Mouse (Mus musculus): ENCODE results near the gene Atad3a. TPM values are rescaled to one million over a fixed set of nuclear protein-coding genes. Genes with fewer than 3 reads are reported as not detected.

Gene Atad3a
- total and polyA plus RNA-seq, 2 experiments from 2014 or later: 99.3 to 128 TPM

GRCm38 (mm10) chr4:155757011-155757410 lies 3.9 kb downstream of the Atad3a start:
- WGBS: 49% methylated on average over 12 of the region's 12 CpGs
- Histone ChIP-seq H3K4me3 (ENCODE audit: low read depth, low read length) (0 out of 2 replicates have a peak overlapping the region, but pooled peaks have one; percentile 6), H3K4me2 (ENCODE audit: low read depth, low read length) (peak overlapping the region; percentile 26), H3K27ac (ENCODE audit: low read depth) (peak overlapping the region; percentile 33; the same call in 1 of the 2 replicates), H3K27me3 (ENCODE audit: control insufficient read depth, insufficient read depth, low read length) (no peaks in the 10 kb centered on the region), H3K9ac (replicated peaks; ENCODE audit: low read depth, low read length) (peak overlapping the region; percentile 18; the same call in 1 of the 2 replicates), H3K36me3 (replicated peaks; ENCODE audit: control insufficient read depth, insufficient read depth, low read length) (peaks cover 56% of the 10 kb centered on the region), H3K4me1 (ENCODE audit: control insufficient read depth, insufficient read depth) (peaks cover 36% of the 10 kb centered on the region), H3K9me3 (replicated peaks; ENCODE audit: control insufficient read depth, low read length) (no peaks in the 10 kb centered on the region)
- TF ChIP-seq CTCF (IDR thresholded peaks at IDR 0.05; ENCODE audit: low read depth) (no peak), EP300 (IDR thresholded peaks at IDR 0.05; ENCODE audit: low read depth) (no peak)
- peak; percentile 59 for DNase-seq (ENCODE audit: low spot score)
- no peak for ATAC-seq (ENCODE audit: insufficient read depth, low read depth)

- peaks cover 97% of the 10 kb centered on the region for H3K36me3 ChIP-seq (replicated peaks; ENCODE audit: control insufficient read depth, insufficient read depth, low read length)
Measured at GRCm38 (mm10) chr4:155746575-155747490, 14.1 kb downstream of the Atad3a start.

GRCm38 (mm10) chr4:155746036-155746548 lies 14.8 kb downstream of the Atad3a start:
- Histone ChIP-seq H3K9me3 (replicated peaks; ENCODE audit: control insufficient read depth, low read length) (no peaks in the 10 kb centered on the region), H3K4me1 (ENCODE audit: control insufficient read depth, insufficient read depth) (no peaks in the 10 kb centered on the region), H3K27ac (ENCODE audit: low read depth) (no peak overlapping the region), H3K27me3 (ENCODE audit: control insufficient read depth, insufficient read depth, low read length) (no peaks in the 10 kb centered on the region), H3K9ac (replicated peaks; ENCODE audit: low read depth, low read length) (no peak overlapping the region), H3K4me3 (ENCODE audit: low read depth, low read length) (no peak overlapping the region), H3K4me2 (ENCODE audit: low read depth, low read length) (no peak overlapping the region), H3K36me3 (replicated peaks; ENCODE audit: control insufficient read depth, insufficient read depth, low read length) (peaks cover 97% of the 10 kb centered on the region)
- DNase-seq (ENCODE audit: low spot score): no peak
- 76% methylated on average over 8 of the region's 8 CpGs for WGBS
- no peak for ATAC-seq (ENCODE audit: insufficient read depth, low read depth)
- TF ChIP-seq EP300 (IDR thresholded peaks at IDR 0.05; ENCODE audit: low read depth) (no peak), CTCF (IDR thresholded peaks at IDR 0.05; ENCODE audit: low read depth) (no peak)

More at GRCm38 (mm10) chr4:155746575-155747490, 14.1 kb downstream of the Atad3a start:
- no peak overlapping the region for H3K27ac ChIP-seq (ENCODE audit: low read depth)
- H3K9ac ChIP-seq (replicated peaks; ENCODE audit: low read depth, low read length): no peak overlapping the region
- no peak overlapping the region for H3K4me3 ChIP-seq (ENCODE audit: low read depth, low read length)
- no peaks in the 10 kb centered on the region for H3K9me3 ChIP-seq (replicated peaks; ENCODE audit: control insufficient read depth, low read length)
- no peak for ATAC-seq (ENCODE audit: insufficient read depth, low read depth)
- no peaks in the 10 kb centered on the region for H3K27me3 ChIP-seq (ENCODE audit: control insufficient read depth, insufficient read depth, low read length)
- DNase-seq (ENCODE audit: low spot score): no peak
- no peak overlapping the region for H3K4me2 ChIP-seq (ENCODE audit: low read depth, low read length)
- H3K4me1 ChIP-seq (ENCODE audit: control insufficient read depth, insufficient read depth): no peaks in the 10 kb centered on the region
- no peak for TF ChIP-seq EP300 (IDR thresholded peaks at IDR 0.05; ENCODE audit: low read depth)
- no peak for TF ChIP-seq CTCF (IDR thresholded peaks at IDR 0.05; ENCODE audit: low read depth)
- WGBS: 89% methylated on average over 17 of the region's 17 CpGs

GRCm38 (mm10) chr4:155745136-155745535 lies 15.8 kb downstream of the Atad3a start:
- H3K9me3 ChIP-seq (replicated peaks; ENCODE audit: control insufficient read depth, low read length): no peaks in the 10 kb centered on the region
- no peak overlapping the region for H3K4me3 ChIP-seq (ENCODE audit: low read depth, low read length)
- DNase-seq (ENCODE audit: low spot score) (no peak), ATAC-seq (ENCODE audit: insufficient read depth, low read depth) (no peak)
- no peaks in the 10 kb centered on the region for H3K4me1 ChIP-seq (ENCODE audit: control insufficient read depth, insufficient read depth)
- H3K27me3 ChIP-seq (ENCODE audit: control insufficient read depth, insufficient read depth, low read length): no peaks in the 10 kb centered on the region
- H3K4me2 ChIP-seq (ENCODE audit: low read depth, low read length): no peak overlapping the region
- TF ChIP-seq CTCF (IDR thresholded peaks at IDR 0.05; ENCODE audit: low read depth) (no peak), EP300 (IDR thresholded peaks at IDR 0.05; ENCODE audit: low read depth) (no peak)
- no peak overlapping the region for H3K9ac ChIP-seq (replicated peaks; ENCODE audit: low read depth, low read length)
- H3K36me3 ChIP-seq (replicated peaks; ENCODE audit: control insufficient read depth, insufficient read depth, low read length): peaks cover 97% of the 10 kb centered on the region
- WGBS: 95% methylated on average over 5 of the region's 5 CpGs
- no peak overlapping the region for H3K27ac ChIP-seq (ENCODE audit: low read depth)

- Histone ChIP-seq H3K4me1 (ENCODE audit: control insufficient read depth, insufficient read depth) (no peaks in the 10 kb centered on the region), H3K36me3 (replicated peaks; ENCODE audit: control insufficient read depth, insufficient read depth, low read length) (peaks cover 93% of the 10 kb centered on the region), H3K9ac (replicated peaks; ENCODE audit: low read depth, low read length) (no peak overlapping the region), H3K9me3 (replicated peaks; ENCODE audit: control insufficient read depth, low read length) (no peaks in the 10 kb centered on the region), H3K27me3 (ENCODE audit: control insufficient read depth, insufficient read depth, low read length) (no peaks in the 10 kb centered on the region), H3K27ac (ENCODE audit: low read depth) (no peak overlapping the region), H3K4me2 (ENCODE audit: low read depth, low read length) (no peak overlapping the region), H3K4me3 (ENCODE audit: low read depth, low read length) (no peak overlapping the region)
- no peak for ATAC-seq (ENCODE audit: insufficient read depth, low read depth)
- TF ChIP-seq EP300 (IDR thresholded peaks at IDR 0.05; ENCODE audit: low read depth): no peak
- TF ChIP-seq CTCF (IDR thresholded peaks at IDR 0.05; ENCODE audit: low read depth): no peak
- DNase-seq (ENCODE audit: low spot score): no peak
- 85% methylated on average over 8 of the region's 8 CpGs for WGBS
Measured at GRCm38 (mm10) chr4:155744474-155744873, 16.4 kb downstream of the Atad3a start.

Data from heart, postnatal 0 days (tissue).